ENCODE assay signal across 20 mouse cellular contexts in the genomic region with DNA sequence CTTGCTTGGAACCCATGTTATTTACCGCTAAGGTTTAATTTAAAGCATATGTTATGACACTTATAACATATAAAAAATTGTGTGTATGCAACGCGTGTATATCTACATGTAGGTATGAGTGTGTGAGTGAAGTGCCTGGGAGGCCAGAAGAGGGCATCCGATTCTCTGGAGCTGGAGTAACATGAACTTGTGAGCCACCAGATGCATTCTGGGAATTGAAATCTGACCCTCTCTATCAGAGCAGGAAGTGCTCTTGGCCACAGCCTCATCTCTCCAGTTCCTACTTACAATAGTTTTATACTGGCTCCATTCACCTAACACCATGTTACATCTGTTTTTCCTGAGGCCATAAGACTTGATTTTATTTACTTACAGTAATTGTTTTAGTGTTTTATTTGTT.
"Had no signal": no experiment of that assay in that cellular context is flagged by ENCODE, and none has a peak within 500 bp of the region (broad histone marks: within the 10 kb centered on the region; RNA-seq: fewer than 3 reads in every experiment).

No protein-coding gene starts in this region.

- H3K4me2 ChIP-seq: heart, embryonic 12.5 days; hindbrain, embryonic 13.5 days; hindbrain, embryonic 15.5 days; limb, embryonic 12.5 days; liver, embryonic 11.5 days; liver, embryonic 13.5 days had no signal

- H3K27ac ChIP-seq: heart, embryonic 10.5 days; hindbrain, embryonic 13.5 days; hindbrain, embryonic 15.5 days; hindbrain, postnatal 0 days; layer of hippocampus, adult 2 months; left cerebral cortex, adult 2 months; limb, embryonic 10.5 days; limb, embryonic 12.5 days; liver, embryonic 13.5 days had no signal

- H3K4me3 ChIP-seq: heart, embryonic 10.5 days; heart, embryonic 12.5 days; hindbrain, embryonic 13.5 days; hindbrain, embryonic 15.5 days; layer of hippocampus, adult 2 months; left cerebral cortex, adult 2 months; limb, embryonic 10.5 days; limb, embryonic 12.5 days; liver, embryonic 13.5 days had no signal

- H3K9me3 ChIP-seq: heart, embryonic 10.5 days; heart, embryonic 12.5 days; hindbrain, embryonic 13.5 days; hindbrain, embryonic 15.5 days; limb, embryonic 10.5 days; limb, embryonic 12.5 days; liver, embryonic 13.5 days had no signal

- H3K4me1 ChIP-seq: heart, embryonic 12.5 days; liver, embryonic 13.5 days had no signal

- H3K9ac ChIP-seq: heart, embryonic 12.5 days; hindbrain, embryonic 13.5 days; hindbrain, embryonic 15.5 days; limb, embryonic 12.5 days; liver, embryonic 13.5 days had no signal

- DNase-seq: gastrocnemius, postnatal 14 days; gastrocnemius, postnatal 36 days; heart, adult 18-20 months; heart, postnatal 10 days; kidney, adult 18-20 months; kidney, adult 8-10 months; kidney, postnatal 4 days; liver; liver, embryonic 13.5 days had no signal

- ATAC-seq: hindbrain, postnatal 0 days; intestine, postnatal 0 days had no signal

- H3K27me3 ChIP-seq: heart, embryonic 12.5 days; hindbrain, embryonic 13.5 days; hindbrain, embryonic 15.5 days; limb, embryonic 12.5 days; liver, embryonic 13.5 days had no signal

- H3K36me3 ChIP-seq: heart, embryonic 10.5 days; heart, embryonic 12.5 days; hindbrain, embryonic 13.5 days; hindbrain, embryonic 15.5 days; limb, embryonic 10.5 days; limb, embryonic 12.5 days; liver, embryonic 13.5 days had no signal
